Mouse (Mus musculus) T-helper 1 cell (primary cell): ENCODE measurements around the gene Adora3.
"Not testable (repeated sequence)": the region's sequence is repeated elsewhere in the genome, so short reads cannot be mapped to it uniquely, and the experiment has no call there.

ENCODE experiments used
- in situ Hi-C: fragments of 300-600 bp; cut with MboI, MseI; formaldehyde crosslinking; loops from one replicate; pipeline ENCODE4 v1.15.1; 2025; ENCODE audit warnings: high pct_unique_total_duplicates

The Adora3 gene

GRCm38 (mm10) chr3:105899394-105900147 is 28.9 kb downstream of the Adora3 start:
- in situ Hi-C loops, result loop anchor here (5.0 to 25.0 kb wide), 4 partner anchors 95 to 762 kb away; partner anchors contain the start of gene Rap1a

- in situ Hi-C loops, result no loop called here
These were observed 29.6 kb downstream of the Adora3 start for GRCm38 (mm10) chr3:105900266-105900665.

GRCm38 (mm10) chr3:105900716-105901115 is 30.1 kb downstream of the Adora3 start:
- in situ Hi-C loops, result no loop called here

GRCm38 (mm10) chr3:105901468-105901867 is 30.8 kb downstream of the Adora3 start:
- in situ Hi-C loops, result no loop called here

DNA sequence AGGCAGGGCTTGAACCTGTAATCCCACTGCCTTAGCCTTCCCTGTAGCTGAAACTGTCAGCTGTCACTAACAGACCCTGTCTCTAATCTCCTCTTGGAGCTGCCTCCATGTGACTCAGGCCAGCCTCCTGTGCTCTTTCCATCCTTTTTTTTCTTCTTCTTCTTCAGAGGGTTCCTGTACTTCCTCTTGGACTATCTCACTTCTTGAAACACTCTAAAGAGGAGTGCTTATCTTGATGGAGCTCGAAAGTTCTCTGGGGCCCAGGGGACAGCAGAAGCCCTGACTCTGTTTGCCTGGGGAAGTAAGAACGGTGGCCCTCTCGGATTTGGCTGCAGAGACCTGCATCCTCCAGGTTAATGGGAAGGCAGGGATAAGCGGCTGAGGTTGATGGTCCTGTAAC is 33.6 kb downstream of the Adora3 start:
- in situ Hi-C loops, result no loop called here

- in situ Hi-C loops, result no loop called here
These were observed 34.1 kb downstream of the Adora3 start for GRCm38 (mm10) chr3:105904721-105905120.

GRCm38 (mm10) chr3:105907956-105908655 is 37.4 kb downstream of the Adora3 start:
- in situ Hi-C loops, result no loop called here

GRCm38 (mm10) chr3:105908976-105909375 is 38.3 kb downstream of the Adora3 start:
- in situ Hi-C loops, result no loop called here

- in situ Hi-C loops, result loop anchor here (10.0 kb wide), 1 partner anchor 476 kb away; no protein-coding TSS in a partner anchor
These were observed 40.0 kb downstream of the Adora3 start for GRCm38 (mm10) chr3:105910519-105911190.

DNA sequence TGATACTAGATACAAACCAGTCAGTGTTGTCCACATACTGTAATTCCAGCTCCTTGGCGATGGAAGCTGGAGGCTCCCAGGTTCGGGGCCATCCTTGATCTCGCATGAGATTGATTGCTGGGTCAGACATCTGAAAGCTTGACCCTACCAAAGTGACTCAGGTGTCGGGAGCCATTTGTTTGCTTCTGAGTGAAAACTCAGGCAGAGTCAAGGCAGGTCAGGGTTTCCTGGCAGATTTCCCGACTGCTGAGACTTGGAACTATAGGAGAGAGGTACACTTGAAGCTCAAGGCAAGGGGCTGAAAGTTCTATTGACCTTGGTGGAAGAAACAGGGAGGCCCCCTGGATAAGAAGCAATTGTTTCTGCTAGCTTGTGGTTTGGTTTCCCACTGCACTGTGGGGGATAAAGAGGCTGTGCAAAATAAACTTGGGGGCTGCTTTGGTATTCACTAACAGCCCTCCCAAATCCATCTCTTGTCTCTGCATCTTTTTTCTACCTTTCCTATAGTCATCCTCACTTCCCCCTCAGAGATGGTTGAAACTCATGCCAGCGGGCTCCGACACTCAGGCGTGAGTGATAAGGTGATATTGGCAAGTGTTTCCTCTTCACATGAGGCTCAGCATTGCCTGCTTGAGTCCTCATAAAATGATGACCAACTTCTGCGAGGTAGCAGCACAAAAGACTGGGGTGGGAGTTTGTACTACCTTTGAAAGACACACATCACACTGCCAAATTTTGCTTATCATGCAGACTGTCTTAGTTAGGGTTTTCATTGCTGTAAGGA is 41.6 kb downstream of the Adora3 start:
- in situ Hi-C loops, result loop anchor here (10.0 kb wide), 1 partner anchor 477 kb away; no protein-coding TSS in a partner anchor

- in situ Hi-C loops, result loop anchor here (10.0 kb wide), 1 partner anchor 479 kb away; no protein-coding TSS in a partner anchor
These were observed 43.4 kb downstream of the Adora3 start for GRCm38 (mm10) chr3:105913839-105914681.

DNA sequence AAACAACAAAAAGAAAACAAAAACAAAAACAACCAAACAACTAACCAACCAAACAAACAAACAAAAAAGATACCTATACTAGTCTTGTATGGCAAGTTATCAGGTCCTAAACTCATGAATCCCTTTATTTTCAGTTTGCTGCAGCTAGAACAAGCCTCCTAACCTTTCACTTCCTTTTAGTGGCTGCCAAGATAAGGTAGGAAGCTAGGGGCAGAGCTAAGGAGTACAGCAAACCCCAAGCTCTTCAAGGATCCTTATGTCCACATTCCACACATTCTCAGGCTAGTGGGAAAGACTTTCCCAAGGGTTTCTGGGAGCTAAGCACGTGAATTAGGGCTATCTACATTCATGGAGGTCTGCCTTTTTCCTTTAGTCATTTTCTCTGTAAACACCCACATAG is 44.6 kb downstream of the Adora3 start:
- in situ Hi-C loops, result loop anchor here (10.0 kb wide), 1 partner anchor 480 kb away; no protein-coding TSS in a partner anchor

DNA sequence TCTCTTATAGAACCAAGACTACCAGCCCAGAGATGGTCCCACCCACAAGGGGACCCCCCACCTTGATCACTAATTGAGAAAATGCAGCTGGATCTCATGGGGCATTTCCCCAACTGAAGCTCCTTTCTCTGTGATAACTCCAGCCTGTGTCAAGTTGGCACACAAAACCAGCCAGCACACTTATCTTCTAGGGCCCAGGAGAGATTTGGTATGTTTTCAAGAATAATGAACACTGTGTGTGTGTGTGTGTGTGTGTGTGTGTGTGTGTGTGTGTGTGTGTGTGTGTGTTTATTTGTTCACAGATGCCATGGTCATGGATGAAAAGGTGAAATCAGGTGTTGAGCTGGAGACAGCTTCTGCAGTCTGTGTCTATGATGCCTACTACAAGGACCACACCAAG is 45.8 kb downstream of the Adora3 start:
- in situ Hi-C loops, result loop anchor here (10.0 kb wide), 1 partner anchor 482 kb away; no protein-coding TSS in a partner anchor

DNA sequence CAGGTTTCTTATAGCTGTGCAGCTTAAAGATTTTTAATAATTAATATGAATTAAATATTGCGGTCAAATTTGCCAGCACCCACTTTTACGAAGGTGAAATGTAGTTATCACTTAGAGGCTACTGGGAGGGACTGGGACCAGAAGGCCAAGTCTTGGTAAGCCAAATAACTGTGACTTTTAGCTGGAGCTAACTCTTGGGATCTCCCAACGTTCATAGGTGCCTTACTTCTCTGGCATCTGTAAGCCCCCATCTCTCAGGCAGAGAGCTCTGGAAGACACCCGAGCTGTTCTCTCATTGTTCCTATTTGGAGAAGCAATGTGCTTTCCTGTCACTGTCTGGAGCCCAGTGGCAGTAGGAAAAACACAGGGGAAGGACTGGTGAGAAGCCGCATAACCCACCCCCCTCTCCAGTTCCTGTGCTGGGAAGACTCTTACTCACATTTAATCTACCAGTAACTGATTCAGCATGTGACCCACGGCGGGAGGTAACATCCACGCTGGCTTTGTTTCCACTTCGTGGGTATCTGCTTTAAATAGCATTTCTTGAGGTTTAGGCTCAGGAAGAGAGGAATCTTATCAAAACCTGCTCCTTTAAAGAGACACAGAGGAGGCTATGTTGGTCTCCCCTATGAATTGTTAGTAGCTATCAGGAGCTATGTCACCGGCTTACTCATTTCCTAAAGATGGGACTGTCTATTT is 47.1 kb downstream of the Adora3 start:
- in situ Hi-C loops, result loop anchor here (10.0 kb wide), 1 partner anchor 483 kb away; no protein-coding TSS in a partner anchor

GRCm38 (mm10) chr3:105918355-105918745 is 47.7 kb downstream of the Adora3 start:
- in situ Hi-C loops, result loop anchor here (10.0 kb wide), 1 partner anchor 484 kb away; no protein-coding TSS in a partner anchor

GRCm38 (mm10) chr3:105920743-105921142 is 50.1 kb downstream of the Adora3 start:
- in situ Hi-C loops, result not testable (repeated sequence)

- in situ Hi-C loops, result no loop called here
These were observed 51.3 kb downstream of the Adora3 start for GRCm38 (mm10) chr3:105921959-105922358.

GRCm38 (mm10) chr3:105924616-105925015 is 54.0 kb downstream of the Adora3 start:
- in situ Hi-C loops, result no loop called here

GRCm38 (mm10) chr3:105927561-105928194 is 57.0 kb downstream of the Adora3 start:
- in situ Hi-C loops, result no loop called here
